Mouse (Mus musculus) MEL (cell line): Measurements from ENCODE around the gene Mael. TPM values are rescaled to one million over a fixed set of nuclear protein-coding genes. Genes with fewer than 3 reads are reported as not detected.

ENCODE experiments used
- DNase-seq: peaks from one replicate; pipeline ENCODE4 v3.0.0; 2011; ENCODE audit warnings: low read depth, low spot score
- H3K27ac ChIP-seq: 2 replicates; pipeline ENCODE4 v1.5.1; 2012; ENCODE audit warnings: low read depth, mild to moderate bottlenecking, control low read depth, low read length, moderate library complexity; ENCODE audit not compliant: control insufficient read depth
- H3K27me3 ChIP-seq, 2 experiments: fragments of 150-350 bp in 1 of 2; sonication (generic) in 1 of 2; 2 replicates each; pipeline ENCODE4 v1.6.1; 2012; ENCODE audit warnings: low read length in 2 of 2, mild to moderate bottlenecking in 2 of 2, improper control_type of control experiment in 1 of 2, moderate library complexity in 1 of 2; ENCODE audit not compliant: insufficient read depth in 2 of 2, control insufficient read depth in 1 of 2
- H3K36me3 ChIP-seq, 2 experiments: 2 replicates each; pipeline ENCODE4 v1.6.1; 2012 to 2014; ENCODE audit warnings: low read length in 2 of 2, improper control_type of control experiment in 1 of 2, inconsistent platforms in 1 of 2, mild to moderate bottlenecking in 1 of 2; ENCODE audit not compliant: insufficient read depth in 2 of 2, control insufficient read depth in 1 of 2
- H3K4me1 ChIP-seq, 2 experiments: fragments of 150-350 bp in 1 of 2; sonication (generic) in 1 of 2; 2 replicates each; pipeline ENCODE4 v1.6.1; 2012; ENCODE audit warnings: low read length in 2 of 2, improper control_type of control experiment in 1 of 2, mild to moderate bottlenecking in 1 of 2; ENCODE audit not compliant: insufficient read depth in 2 of 2, control insufficient read depth in 1 of 2
- H3K4me3 ChIP-seq, 2 experiments: fragments of 150-350 bp in 1 of 2; sonication (generic) in 1 of 2; 2 replicates each; pipeline ENCODE4 v1.5.1; 2012; ENCODE audit warnings: low read depth in 2 of 2, low read length in 2 of 2, mild to moderate bottlenecking in 2 of 2, moderate library complexity in 2 of 2, control low read depth in 1 of 2, improper control_type of control experiment in 1 of 2; ENCODE audit not compliant: control insufficient read depth in 1 of 2, insufficient read depth in 1 of 2
- H3K79me2 ChIP-seq: 2 replicates; pipeline ENCODE4 v1.6.1; 2012; ENCODE audit warnings: mild to moderate bottlenecking, low read length, moderate library complexity; ENCODE audit not compliant: control insufficient read depth, poor library complexity, insufficient read depth
- H3K9ac ChIP-seq: 2 replicates; pipeline ENCODE4 v1.6.1; 2012; ENCODE audit warnings: low read depth, mild to moderate bottlenecking, control low read depth, low read length, moderate library complexity; ENCODE audit not compliant: control insufficient read depth, poor library complexity, severe bottlenecking
- H3K9me3 ChIP-seq: fragments of 150-350 bp; sonication (generic); replicated peaks from 2 replicates; pipeline ENCODE4 v1.6.1; 2012; ENCODE audit warnings: mild to moderate bottlenecking, low read length, improper control_type of control experiment, moderate library complexity; ENCODE audit not compliant: insufficient read depth
- BHLHE40 ChIP-seq: IDR thresholded peaks from 2 replicates; pipeline ENCODE4 v1.6.1; 2012; ENCODE audit warnings: low read depth, mild to moderate bottlenecking, inconsistent platforms, low read length, improper control_type of control experiment, borderline replicate concordance
- E2F4 ChIP-seq: IDR thresholded peaks from 2 replicates; pipeline ENCODE4 v1.6.1; 2011; ENCODE audit warnings: low read depth, low read length, improper control_type of control experiment, borderline replicate concordance
- EP300 ChIP-seq, 2 experiments: IDR thresholded peaks; 2 replicates each; pipeline ENCODE4 v1.6.1; 2011; ENCODE audit warnings: improper control_type of control experiment in 2 of 2, low read length in 2 of 2, low read depth in 1 of 2, mild to moderate bottlenecking in 1 of 2
- ETS1 ChIP-seq: IDR thresholded peaks from 2 replicates; pipeline ENCODE4 v1.6.1; 2012; ENCODE audit warnings: low read depth, mild to moderate bottlenecking, inconsistent platforms, low read length, improper control_type of control experiment, moderate library complexity
- GATA1 ChIP-seq: IDR thresholded peaks from 2 replicates; pipeline ENCODE4 v1.6.1; 2011; ENCODE audit warnings: low read depth, low read length, improper control_type of control experiment
- MAFK ChIP-seq: IDR thresholded peaks from 2 replicates; pipeline ENCODE4 v1.6.1; 2011; ENCODE audit warnings: low read depth, mild to moderate bottlenecking, low read length, improper control_type of control experiment, borderline replicate concordance
- MAZ ChIP-seq: IDR thresholded peaks from 2 replicates; pipeline ENCODE4 v1.6.1; 2012; ENCODE audit warnings: low read depth, mild to moderate bottlenecking, inconsistent platforms, low read length, improper control_type of control experiment
- MYC ChIP-seq: IDR thresholded peaks from 2 replicates; pipeline ENCODE4 v1.6.1; 2011; ENCODE audit warnings: low read depth, mild to moderate bottlenecking, low read length, improper control_type of control experiment, moderate library complexity
- NELFE ChIP-seq: IDR thresholded peaks from 2 replicates; pipeline ENCODE4 v1.6.1; 2011; ENCODE audit warnings: low read depth, low read length, improper control_type of control experiment
- NRF1 ChIP-seq: IDR thresholded peaks from 2 replicates; pipeline ENCODE4 v1.6.1; 2014; ENCODE audit warnings: low read depth, mild to moderate bottlenecking, inconsistent platforms, low read length, improper control_type of control experiment, moderate library complexity; ENCODE audit not compliant: poor library complexity, insufficient read depth, severe bottlenecking
- POLR2AphosphoS2 ChIP-seq: IDR thresholded peaks from 2 replicates; pipeline ENCODE4 v1.6.1; 2011; ENCODE audit warnings: low read length, improper control_type of control experiment
- POLR2AphosphoS5 ChIP-seq: IDR thresholded peaks from 2 replicates; pipeline ENCODE4 v1.6.1; 2012; ENCODE audit warnings: low read depth, borderline replicate concordance, mild to moderate bottlenecking, inconsistent platforms, low read length, moderate library complexity, mixed read lengths
- SMC3 ChIP-seq: IDR thresholded peaks from 2 replicates; pipeline ENCODE4 v1.6.1; 2011; ENCODE audit warnings: low read depth, low read length, improper control_type of control experiment
- TAL1 ChIP-seq: IDR thresholded peaks from 2 replicates; pipeline ENCODE4 v1.6.1; 2012; ENCODE audit warnings: mild to moderate bottlenecking, inconsistent platforms, low read length, moderate library complexity, mixed read lengths
- TBP ChIP-seq: IDR thresholded peaks from 2 replicates; pipeline ENCODE4 v1.8.0; 2011; ENCODE audit warnings: low read depth, low read length, improper control_type of control experiment
- TCF12 ChIP-seq: IDR thresholded peaks from 2 replicates; pipeline ENCODE4 v1.6.1; 2014; ENCODE audit warnings: low read depth, mild to moderate bottlenecking, inconsistent platforms, low read length, improper control_type of control experiment, moderate library complexity
- USF1 ChIP-seq: IDR thresholded peaks from 2 replicates; pipeline ENCODE4 v1.6.1; 2014; ENCODE audit warnings: low read depth, mild to moderate bottlenecking, inconsistent platforms, low read length, improper control_type of control experiment, moderate library complexity
- ZC3H11A ChIP-seq: IDR thresholded peaks from 2 replicates; pipeline ENCODE4 v1.6.1; 2012; ENCODE audit warnings: low read depth, mild to moderate bottlenecking, inconsistent platforms, low read length, improper control_type of control experiment
- ZMIZ1 ChIP-seq: IDR thresholded peaks from 2 replicates; pipeline ENCODE4 v1.6.1; 2012; ENCODE audit warnings: low read depth, mild to moderate bottlenecking, inconsistent platforms, low read length, improper control_type of control experiment, moderate library complexity
- polyA plus RNA-seq, 2 experiments: library from polyadenylated mRNA; stranded (reverse) in 1 of 2; unstranded in 1 of 2; fragments of >175 nt in 1 of 2; fragments of >200 nt in 1 of 2; gene quantifications; 2 replicates each; pipeline versions ENCODE4 v1.2.1 to v1.2.4; 2012; ENCODE audit warnings: low replicate concordance in 2 of 2, low read depth in 1 of 2; ENCODE audit not compliant: insufficient read length in 2 of 2, insufficient read depth in 1 of 2, missing spikeins in 1 of 2
- total RNA-seq: library from RNA; depleted of rRNA; stranded (reverse); fragments of 300-350 nt; gene quantifications from 2 replicates; pipeline ENCODE4 v1.2.3, GENCODE M21; 2012

The Mael gene
- total and polyA plus RNA-seq, 3 experiments = not detected

DNA sequence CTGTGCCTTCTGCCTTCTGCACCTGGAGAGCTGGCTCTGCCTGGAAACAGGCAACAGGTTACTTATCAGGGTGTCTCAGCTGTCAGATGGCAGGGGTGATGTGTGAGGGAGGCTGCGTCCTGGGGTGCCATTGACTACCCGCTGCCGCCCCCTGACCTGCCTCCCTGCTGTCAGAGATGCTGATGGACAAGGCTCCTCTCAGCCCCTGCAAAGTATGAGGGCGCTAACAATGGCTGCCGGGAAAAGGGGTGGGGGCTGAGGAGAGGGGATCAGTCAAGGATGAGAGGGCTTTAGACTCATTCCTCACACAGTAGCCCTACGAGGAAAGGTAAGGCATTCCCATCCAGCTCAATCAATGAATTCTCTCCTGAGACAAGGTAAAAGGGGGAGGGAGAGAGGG lies 17.8 kb upstream of the Mael start:
- no peak for TF ChIP-seq TAL1
- TF ChIP-seq POLR2AphosphoS2 = no peak
- TF ChIP-seq BHLHE40 = no peak
- no peak for TF ChIP-seq MAFK
- TF ChIP-seq GATA1 = no peak
- no peak for TF ChIP-seq MYC
- no peak for TF ChIP-seq NELFE
- no peak for TF ChIP-seq ZC3H11A
- TF ChIP-seq SMC3 = no peak
- TF ChIP-seq POLR2AphosphoS5 = no peak
- TF ChIP-seq EP300 (IDR thresholded peaks at IDR 0.05; ENCODE audit: low read depth in 1 of 2, low read length in 2 of 2) = no peak
- TF ChIP-seq USF1 = no peak
- no peak for TF ChIP-seq ETS1
- TF ChIP-seq MAZ = no peak
- no peak for TF ChIP-seq TBP
- no peak for TF ChIP-seq NRF1
- no peak overlapping the region for H3K9ac ChIP-seq
- no peak overlapping the region for H3K4me3 ChIP-seq
- H3K4me1 ChIP-seq = no peaks in the 10 kb centered on the region
- DNase-seq = no peak
- no peaks in the 10 kb centered on the region for H3K36me3 ChIP-seq
- H3K79me2 ChIP-seq = no peaks in the 10 kb centered on the region
- H3K27me3 ChIP-seq = no peaks in the 10 kb centered on the region; a peak in 1 of 4 replicates
- no peaks in the 10 kb centered on the region for H3K9me3 ChIP-seq
- no peak overlapping the region for H3K27ac ChIP-seq

DNA sequence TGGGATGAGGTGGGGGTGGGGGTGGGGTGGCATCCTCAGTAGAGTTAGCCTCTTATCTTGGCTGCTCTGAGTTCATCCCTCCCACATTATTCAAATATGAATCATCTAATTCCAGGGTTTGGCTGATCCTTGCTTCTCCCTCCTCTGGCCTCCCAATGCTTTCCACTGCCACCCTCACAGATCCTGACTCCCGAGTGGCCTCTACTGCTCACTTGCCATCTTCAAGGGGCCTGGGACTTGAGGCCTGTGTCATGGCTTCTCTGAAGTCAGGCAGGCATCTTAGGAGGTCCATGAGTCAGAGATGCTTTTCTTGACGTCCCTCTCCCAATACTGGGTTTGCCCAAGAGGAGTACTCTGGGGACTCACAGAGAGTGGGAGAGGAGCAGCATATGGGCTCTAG lies 17.1 kb upstream of the Mael start:
- no peak for TF ChIP-seq POLR2AphosphoS5
- no peak for TF ChIP-seq TCF12
- no peak for TF ChIP-seq ZMIZ1
- TF ChIP-seq E2F4 = no peak
- no peak for TF ChIP-seq MYC
- TF ChIP-seq USF1 = no peak
- H3K9ac ChIP-seq = no peak overlapping the region
- H3K79me2 ChIP-seq = no peaks in the 10 kb centered on the region
- H3K27ac ChIP-seq = no peak overlapping the region
- no peak overlapping the region for H3K4me3 ChIP-seq
- no peaks in the 10 kb centered on the region; a peak in 1 of 4 replicates for H3K27me3 ChIP-seq
- no peaks in the 10 kb centered on the region for H3K9me3 ChIP-seq
- no peak for DNase-seq
- H3K4me1 ChIP-seq = no peaks in the 10 kb centered on the region
- H3K36me3 ChIP-seq = no peaks in the 10 kb centered on the region
